Mouse (Mus musculus): ENCODE data around the gene Cep295.
"Not testable (repeated sequence)": the region's sequence is repeated elsewhere in the genome, so short reads cannot be mapped to it uniquely, and the experiment has no call there.

Gene Cep295

GRCm38 (mm10) chr9:15357484-15358275 lies at the start of gene Cep295:
Gene Cep295 (minus strand): TSS chr9:15357788.
- in situ Hi-C loops (cut with MboI, MseI): no loop called here

- in situ Hi-C loops (cut with MboI, MseI): no loop called here
Measured at GRCm38 (mm10) chr9:15397591-15397990, 40.0 kb upstream of the Cep295 start.

- in situ Hi-C loops (cut with MboI, MseI): no loop called here
Measured at GRCm38 (mm10) chr9:15395353-15395942, 37.9 kb upstream of the Cep295 start.

GRCm38 (mm10) chr9:15387075-15387643 lies 29.6 kb upstream of the Cep295 start:
- in situ Hi-C loops (cut with MboI, MseI): no loop called here

GRCm38 (mm10) chr9:15384266-15384665 lies 26.7 kb upstream of the Cep295 start:
- in situ Hi-C loops (cut with MboI, MseI): no loop called here

- in situ Hi-C loops (cut with MboI, MseI): loop anchor here (10.0 kb wide), 1 partner anchor 129 kb away; the partner anchor contains the start of gene Smco4
Measured at GRCm38 (mm10) chr9:15366260-15366659, 8.7 kb upstream of the Cep295 start.

GRCm38 (mm10) chr9:15365856-15366255 lies 8.3 kb upstream of the Cep295 start:
- in situ Hi-C loops (cut with MboI, MseI): loop anchor here (10.0 kb wide), 1 partner anchor 129 kb away; the partner anchor contains the start of gene Smco4

- in situ Hi-C loops (cut with MboI, MseI): loop anchor here (10.0 kb wide), 1 partner anchor 130 kb away; the partner anchor contains the start of gene Smco4
Measured at GRCm38 (mm10) chr9:15364843-15365242, 7.3 kb upstream of the Cep295 start.

- in situ Hi-C loops (cut with MboI, MseI): no loop called here
Measured at GRCm38 (mm10) chr9:15356916-15357483, 588 bp downstream of the Cep295 start.

- in situ Hi-C loops (cut with MboI, MseI): loop anchor here (25.0 kb wide), 1 partner anchor 538 kb away; no protein-coding TSS in a partner anchor
Measured at GRCm38 (mm10) chr9:15349925-15350324, 7.7 kb downstream of the Cep295 start.

GRCm38 (mm10) chr9:15337776-15338175 lies 19.8 kb downstream of the Cep295 start:
- in situ Hi-C loops (cut with MboI, MseI): loop anchor here (25.0 kb wide), 1 partner anchor 525 kb away; no protein-coding TSS in a partner anchor

GRCm38 (mm10) chr9:15318170-15318742 lies 39.3 kb downstream of the Cep295 start:
- in situ Hi-C loops (cut with MboI, MseI): no loop called here

GRCm38 (mm10) chr9:15317223-15318169 lies 40.1 kb downstream of the Cep295 start:
- in situ Hi-C loops (cut with MboI, MseI): no loop called here

GRCm38 (mm10) chr9:15316296-15316695 lies 41.3 kb downstream of the Cep295 start:
- in situ Hi-C loops (cut with MboI, MseI): not testable (repeated sequence)

- in situ Hi-C loops (cut with MboI, MseI): loop anchor here (5.0 kb wide), 1 partner anchor 1492 kb away; no protein-coding TSS in a partner anchor
Measured at GRCm38 (mm10) chr9:15314619-15315018, 43.0 kb downstream of the Cep295 start.

GRCm38 (mm10) chr9:15313633-15314032 lies 44.0 kb downstream of the Cep295 start:
- in situ Hi-C loops (cut with MboI, MseI): loop anchor here (5.0 kb wide), 1 partner anchor 1491 kb away; no protein-coding TSS in a partner anchor

- in situ Hi-C loops (cut with MboI, MseI): loop anchor here (5.0 kb wide), 1 partner anchor 1490 kb away; no protein-coding TSS in a partner anchor
Measured at GRCm38 (mm10) chr9:15312054-15312735, 45.4 kb downstream of the Cep295 start.

GRCm38 (mm10) chr9:15310179-15310578 lies 47.4 kb downstream of the Cep295 start:
- in situ Hi-C loops (cut with MboI, MseI): loop anchor here (5.0 kb wide), 1 partner anchor 1488 kb away; no protein-coding TSS in a partner anchor

GRCm38 (mm10) chr9:15309425-15309824 lies 48.2 kb downstream of the Cep295 start:
- in situ Hi-C loops (cut with MboI, MseI): no loop called here

GRCm38 (mm10) chr9:15308254-15308653 lies 49.3 kb downstream of the Cep295 start:
- in situ Hi-C loops (cut with MboI, MseI): no loop called here
